ENCODE assay signal across 9 mouse cellular contexts in the genomic region with DNA sequence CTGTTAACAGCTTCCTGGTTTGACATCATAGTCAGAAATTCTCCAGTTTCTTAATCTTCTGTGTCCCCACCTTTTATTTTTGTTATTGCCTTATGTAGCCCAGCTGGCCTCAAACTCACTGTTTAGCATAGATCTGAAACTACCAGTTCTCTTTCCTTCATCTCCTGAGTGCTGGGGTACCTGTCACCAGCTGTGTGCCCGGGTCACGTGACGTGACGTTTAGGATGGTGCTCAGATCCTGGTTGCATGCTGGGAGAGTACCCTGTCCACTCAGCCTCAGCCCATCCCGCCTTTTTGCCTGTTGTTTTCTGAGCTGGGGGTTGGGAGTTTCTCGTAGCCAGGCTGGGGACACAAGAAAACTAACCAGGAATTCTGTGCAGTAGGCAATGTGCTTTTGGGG. TPM values are rescaled to one million over a fixed set of nuclear protein-coding genes. Genes with fewer than 3 reads are reported as not detected.
A peak's percentile ranks its signal among the peaks of the same experiment; 100 is the strongest.
DNase-seq lines count a peak whose midpoint lies in the region; ATAC-seq and TF ChIP-seq lines count a peak whose summit lies in the region.
"Had no signal": no experiment of that assay in that cellular context is flagged by ENCODE, and none has a peak within 500 bp of the region (broad histone marks: within the 10 kb centered on the region; RNA-seq: fewer than 3 reads in every experiment).

No protein-coding gene starts in this region.

- peak overlapping the region; percentile 54 for H3K9ac ChIP-seq in heart, embryonic 14.5 days (ENCODE audit: low read length)
- peak overlapping the region; percentile 45; the same call in 1 of the 2 replicates for H3K9ac ChIP-seq in liver, embryonic 13.5 days

- no peak for ATAC-seq in heart, embryonic 14.5 days (ENCODE audit: insufficient number of reproducible peaks, insufficient read depth, low FRiP score, low read depth)
- ATAC-seq in liver, embryonic 13.5 days (ENCODE audit: low read depth): no peak
- ATAC-seq in erythroid progenitor cell, adult 5-6 weeks (replicated peaks; ENCODE audit: low FRiP score, poor library complexity, severe bottlenecking): no peak

- H3K4me1 ChIP-seq in heart, embryonic 14.5 days (ENCODE audit: control insufficient read depth in 2 of 2, insufficient read depth in 2 of 2, low read length in 2 of 2): peaks cover 50 to 60% of the 10 kb centered on the region in 2 experiments
- H3K4me1 ChIP-seq in spleen, adult 2 months (ENCODE audit: control insufficient read depth, insufficient read depth, insufficient read length): peaks cover 82% of the 10 kb centered on the region
- H3K4me1 ChIP-seq in liver, embryonic 13.5 days (replicated peaks): peaks cover 94% of the 10 kb centered on the region

- H3K27me3 ChIP-seq in heart, embryonic 14.5 days (ENCODE audit: control insufficient read depth, insufficient read depth, low read length): no peaks in the 10 kb centered on the region
- H3K27me3 ChIP-seq in spleen, adult 2 months (ENCODE audit: control insufficient read depth, insufficient read depth, low read length): no peaks in the 10 kb centered on the region
- no peaks in the 10 kb centered on the region for H3K27me3 ChIP-seq in liver, embryonic 13.5 days

- H3K27ac ChIP-seq in heart, embryonic 14.5 days (replicated peaks in 1 of 2; ENCODE audit: control insufficient read depth in 1 of 2, insufficient read depth in 1 of 2, low read depth in 2 of 2, low read length in 2 of 2): peak overlapping the region; percentile 62 to 71
- peak overlapping the region; percentile 93 for H3K27ac ChIP-seq in spleen, adult 2 months (ENCODE audit: insufficient read depth, low read length)
- peak overlapping the region; percentile 87 for H3K27ac ChIP-seq in liver, embryonic 13.5 days

- TF ChIP-seq POLR2A in spleen, adult 2 months (IDR thresholded peaks at IDR 0.05; ENCODE audit: low read depth, low read length): no peak

- DNase-seq in heart, adult 18-20 months: no peak
- peak in 1 of 2 experiments; percentile 53 for DNase-seq in spleen, adult 2 months (ENCODE audit: low read depth in 1 of 2, low spot score in 2 of 2)
- DNase-seq in spleen, adult 18-20 months: no peak
- no peak for DNase-seq in liver, embryonic 13.5 days
- DNase-seq in thymus, postnatal 36 days: peak; percentile 68 to 80
- no peak for DNase-seq in urinary bladder, postnatal 25 days (ENCODE audit: low spot score)

- no peaks in the 10 kb centered on the region; the same call in 1 of the 2 replicates for H3K36me3 ChIP-seq in heart, embryonic 14.5 days (ENCODE audit: control insufficient read depth, insufficient read depth, low read length)
- no peaks in the 10 kb centered on the region for H3K36me3 ChIP-seq in spleen, adult 2 months (ENCODE audit: control insufficient read depth, insufficient read depth, low read length)
- H3K36me3 ChIP-seq in liver, embryonic 13.5 days: no peaks in the 10 kb centered on the region

- TF ChIP-seq CTCF in spleen, adult 2 months (IDR thresholded peaks at IDR 0.05; ENCODE audit: extremely low read depth, insufficient read depth, insufficient read length, insufficient replicate concordance): no peak

- no peak overlapping the region for H3K4me3 ChIP-seq in heart, embryonic 14.5 days (ENCODE audit: control insufficient read depth in 1 of 2, insufficient read depth in 1 of 2, low read depth in 1 of 2, low read length in 2 of 2)
- H3K4me3 ChIP-seq in spleen, adult 2 months (ENCODE audit: extremely low read depth, insufficient read depth, insufficient read length): no peak overlapping the region
- H3K4me3 ChIP-seq in liver, embryonic 13.5 days (replicated peaks): no peak overlapping the region

- no peaks in the 10 kb centered on the region for H3K9me3 ChIP-seq in heart, embryonic 14.5 days (ENCODE audit: control insufficient read depth, low read length)
- H3K9me3 ChIP-seq in liver, embryonic 13.5 days (replicated peaks): no peaks in the 10 kb centered on the region

- 83% methylated on average over 6 of the region's 6 CpGs for WGBS in heart, embryonic 14.5 days
- WGBS in spleen, adult 2 months: 17% methylated on average over 6 of the region's 6 CpGs
- WGBS in liver, embryonic 13.5 days (ENCODE audit: insufficient replicate concordance): 67% methylated on average over 6 of the region's 6 CpGs

- peak overlapping the region; percentile 26 for H3K4me2 ChIP-seq in heart, embryonic 14.5 days (ENCODE audit: low read length)
- 0 out of 2 replicates have a peak overlapping the region, but pooled peaks have one; percentile 3 for H3K4me2 ChIP-seq in liver, embryonic 13.5 days

RNA-seq across cellular contexts. Expression of gene Pip5k1c, which starts 4.5 kb away (rescaled TPM):
- polyA plus RNA-seq in heart, embryonic 14.5 days (2014; fragmentation: Nextera tagmentation; extraction: Ambion mirVana): 31.4 and 33.7 TPM in 2 replicates
- total RNA-seq in heart, adult 18-20 months (2021): 10 to 100 TPM; 23.1 to 25.6 TPM
- 93.2 and 111 TPM in 2 replicates for polyA plus RNA-seq in spleen, adult 2 months (2012; rRNA removed)
- polyA plus RNA-seq in liver, embryonic 13.5 days (2015; fragmentation: Nextera tagmentation; extraction: Ambion mirVana): 13.2 and 16.7 TPM in 2 replicates
- total RNA-seq in erythroid progenitor cell, adult 5-6 weeks (2015; ENCODE audit: low replicate concordance): 13.0 and 15.1 TPM in 2 replicates
- total RNA-seq in erythroid progenitor cell, adult 5-6 weeks (2017; ENCODE audit: low replicate concordance): 9.9 and 14.7 TPM in 2 replicates

RNA-seq across cellular contexts. Expression of gene Tjp3, which starts 5.9 kb away (rescaled TPM):
- 1.8 and 2.2 TPM in 2 replicates for polyA plus RNA-seq in heart, embryonic 14.5 days (2014; fragmentation: Nextera tagmentation; extraction: Ambion mirVana)
- under 1 TPM in 1 of 2 experiments, not detected in 1; 0.87 TPM for total RNA-seq in heart, adult 18-20 months (2021)
- 8.1 and 10.6 TPM in 2 replicates for polyA plus RNA-seq in spleen, adult 2 months (2012; rRNA removed)
- 0.35 and 0.43 TPM in 2 replicates for polyA plus RNA-seq in liver, embryonic 13.5 days (2015; fragmentation: Nextera tagmentation; extraction: Ambion mirVana)
- 3.2 TPM in 1 of 2 replicates, not detected in the other for total RNA-seq in erythroid progenitor cell, adult 5-6 weeks (2015; ENCODE audit: low replicate concordance)
- 0.23 TPM in 1 of 2 replicates, not detected in the other for total RNA-seq in erythroid progenitor cell, adult 5-6 weeks (2017; ENCODE audit: low replicate concordance)
- total RNA-seq: gastrocnemius, adult 8-10 months had no signal

RNA-seq across cellular contexts. Expression of gene Cactin, which starts 23.7 kb away (rescaled TPM):
- polyA plus RNA-seq in heart, embryonic 14.5 days (2014; fragmentation: Nextera tagmentation; extraction: Ambion mirVana): 16.6 and 16.9 TPM in 2 replicates
- total RNA-seq in heart, adult 18-20 months (2021): 10 to 100 TPM; 14.6 to 15.8 TPM
- polyA plus RNA-seq in spleen, adult 2 months (2012; rRNA removed): 38.6 and 44.8 TPM in 2 replicates
- polyA plus RNA-seq in liver, embryonic 13.5 days (2015; fragmentation: Nextera tagmentation; extraction: Ambion mirVana): 29.5 and 33.0 TPM in 2 replicates
- total RNA-seq in erythroid progenitor cell, adult 5-6 weeks (2015; ENCODE audit: low replicate concordance): 8.3 and 10.5 TPM in 2 replicates
- total RNA-seq in erythroid progenitor cell, adult 5-6 weeks (2017; ENCODE audit: low replicate concordance): 24.7 and 47.1 TPM in 2 replicates

RNA-seq across cellular contexts. Expression of gene Apba3, which starts 30.5 kb away (rescaled TPM):
- 38.8 and 39.8 TPM in 2 replicates for polyA plus RNA-seq in heart, embryonic 14.5 days (2014; fragmentation: Nextera tagmentation; extraction: Ambion mirVana)
- 100 to 1,000 TPM in 1 of 2 experiments, 10 to 100 TPM in 1; 85.9 to 110 TPM for total RNA-seq in heart, adult 18-20 months (2021)
- 63.0 and 77.1 TPM in 2 replicates for polyA plus RNA-seq in spleen, adult 2 months (2012; rRNA removed)
- polyA plus RNA-seq in liver, embryonic 13.5 days (2015; fragmentation: Nextera tagmentation; extraction: Ambion mirVana): 24.5 and 26.7 TPM in 2 replicates
- not detected in 2 replicates for total RNA-seq in erythroid progenitor cell, adult 5-6 weeks (2015; ENCODE audit: low replicate concordance)
- 14.0 TPM in 1 of 2 replicates, not detected in the other for total RNA-seq in erythroid progenitor cell, adult 5-6 weeks (2017; ENCODE audit: low replicate concordance)

RNA-seq across cellular contexts. Expression of gene Mrpl54, which starts 30.5 kb away (rescaled TPM):
- polyA plus RNA-seq in heart, embryonic 14.5 days (2014; fragmentation: Nextera tagmentation; extraction: Ambion mirVana): 274 and 298 TPM in 2 replicates
- total RNA-seq in heart, adult 18-20 months (2021): 10 to 100 TPM; 85.7 to 89.6 TPM
- polyA plus RNA-seq in spleen, adult 2 months (2012; rRNA removed): 63.6 and 86.9 TPM in 2 replicates
- 130 and 134 TPM in 2 replicates for polyA plus RNA-seq in liver, embryonic 13.5 days (2015; fragmentation: Nextera tagmentation; extraction: Ambion mirVana)
- 35.2 and 37.5 TPM in 2 replicates for total RNA-seq in erythroid progenitor cell, adult 5-6 weeks (2015; ENCODE audit: low replicate concordance)
- 20.0 and 23.0 TPM in 2 replicates for total RNA-seq in erythroid progenitor cell, adult 5-6 weeks (2017; ENCODE audit: low replicate concordance)

Comparison
In these comparisons a context has a peak if more than half of its experiments do, and no peak if none do; other contexts are left out.
1. DNase-seq: peak in thymus, postnatal 36 days (2 of 2); none in heart, adult 18-20 months (0 of 2), spleen, adult 18-20 months (0 of 2), liver, embryonic 13.5 days (single experiment) and urinary bladder, postnatal 25 days (single experiment).
2. Peak in every context shown above with its lines, with median percentiles within 50 percentile points of each other: H3K27ac ChIP-seq.